Mouse (Mus musculus) stomach, embryonic 14.5 days (tissue): ENCODE data around the gene 4930558C23Rik. TPM values are rescaled to one million over a fixed set of nuclear protein-coding genes. Genes with fewer than 3 reads are reported as not detected.
"Not testable (repeated sequence)": the region's sequence is repeated elsewhere in the genome, so short reads cannot be mapped to it uniquely, and the experiment has no call there.

Source experiments
- ATAC-seq: fragments of 200-750 bp; cut with Nextera tagmentation; 2 replicates; pipeline ENCODE4 v1.8.0; 2017; ENCODE audit warnings: low read depth, moderate TSS enrichment; ENCODE audit not compliant: insufficient number of reproducible peaks, insufficient read depth, low FRiP score
- H3K27ac ChIP-seq: fragments of 300-500 bp; sonication (generic); 2 replicates; pipeline ENCODE4 v1.5.1; 2014; ENCODE audit warnings: mild to moderate bottlenecking, low read length, moderate library complexity, mixed read lengths
- H3K27me3 ChIP-seq: fragments of 300-500 bp; sonication (generic); 2 replicates; pipeline ENCODE4 v1.6.1; 2014; ENCODE audit warnings: low read length, control low read depth, mixed read lengths; ENCODE audit not compliant: control insufficient read depth, insufficient read depth
- H3K36me3 ChIP-seq: fragments of 300-500 bp; sonication (generic); 2 replicates; pipeline ENCODE4 v1.6.1; 2014; ENCODE audit warnings: mild to moderate bottlenecking, control low read depth, low read length, moderate library complexity, mixed read lengths; ENCODE audit not compliant: control insufficient read depth, insufficient read depth
- H3K4me1 ChIP-seq: fragments of 300-500 bp; sonication (generic); 2 replicates; pipeline ENCODE4 v1.6.1; 2014; ENCODE audit warnings: low read length, control low read depth, mixed read lengths; ENCODE audit not compliant: control insufficient read depth, insufficient read depth
- H3K4me2 ChIP-seq: fragments of 300-500 bp; sonication (generic); replicated peaks from 2 replicates; pipeline ENCODE4 v1.6.1; 2014; ENCODE audit warnings: low read depth, low read length, control low read depth
- H3K4me3 ChIP-seq: fragments of 300-500 bp; sonication (generic); 2 replicates; pipeline ENCODE4 v1.5.1; 2014; ENCODE audit warnings: low read depth, low read length, control low read depth
- H3K9ac ChIP-seq: fragments of 300-500 bp; sonication (generic); replicated peaks from 2 replicates; pipeline ENCODE4 v1.6.1; 2014; ENCODE audit warnings: low read depth, mild to moderate bottlenecking, control low read depth, low read length, moderate library complexity, mixed read lengths
- H3K9me3 ChIP-seq: fragments of 300-500 bp; sonication (generic); 2 replicates; pipeline ENCODE4 v1.6.1; 2016; ENCODE audit warnings: low read depth, low read length, control low read depth; ENCODE audit not compliant: control insufficient read depth
- WGBS: fragments of 180-500 bp; shearing (Covaris S2); extraction: QIAGEN DNeasy Blood & Tissue Kit; methylation state at CpG from one replicate; pipeline ENCODE4 v1.1.7; 2014; 5-methylcytosine and 5-hydroxymethylcytosine counted together
- polyA plus RNA-seq: library from polyadenylated mRNA; unstranded; fragments of >200 nt; fragmentation: Nextera tagmentation; extraction: Ambion mirVana; gene quantifications from 2 replicates; pipeline ENCODE4 v1.2.1, GENCODE M21; 2014

Gene 4930558C23Rik
- polyA plus RNA-seq, 1 experiment from 2014 or later, result not detected

DNA sequence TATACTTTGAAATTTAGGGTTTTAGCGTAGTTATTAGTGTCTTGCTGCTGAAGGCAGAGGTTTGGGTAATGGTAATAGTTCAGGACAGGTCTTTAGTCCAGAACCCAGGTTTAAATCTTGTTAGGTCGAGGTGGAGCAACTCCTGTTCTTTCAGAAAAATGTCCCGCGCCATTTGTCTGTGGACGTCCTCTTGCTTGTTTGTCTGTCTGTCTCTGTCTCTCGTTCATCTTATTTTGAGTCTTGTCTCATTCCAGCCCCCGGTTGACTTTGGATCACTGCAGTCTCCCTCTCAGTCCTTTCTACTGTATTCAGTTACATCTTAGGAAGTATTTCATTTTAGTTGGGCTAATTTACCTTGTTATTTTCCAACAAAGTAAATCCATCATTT lies 32.3 kb upstream of the 4930558C23Rik start:
- ATAC-seq, result no peak
- 1% methylated on average over 7 of the region's 7 CpGs for WGBS
- peak overlapping the region; percentile 66; the same call in 1 of the 2 replicates for H3K27ac ChIP-seq

DNA sequence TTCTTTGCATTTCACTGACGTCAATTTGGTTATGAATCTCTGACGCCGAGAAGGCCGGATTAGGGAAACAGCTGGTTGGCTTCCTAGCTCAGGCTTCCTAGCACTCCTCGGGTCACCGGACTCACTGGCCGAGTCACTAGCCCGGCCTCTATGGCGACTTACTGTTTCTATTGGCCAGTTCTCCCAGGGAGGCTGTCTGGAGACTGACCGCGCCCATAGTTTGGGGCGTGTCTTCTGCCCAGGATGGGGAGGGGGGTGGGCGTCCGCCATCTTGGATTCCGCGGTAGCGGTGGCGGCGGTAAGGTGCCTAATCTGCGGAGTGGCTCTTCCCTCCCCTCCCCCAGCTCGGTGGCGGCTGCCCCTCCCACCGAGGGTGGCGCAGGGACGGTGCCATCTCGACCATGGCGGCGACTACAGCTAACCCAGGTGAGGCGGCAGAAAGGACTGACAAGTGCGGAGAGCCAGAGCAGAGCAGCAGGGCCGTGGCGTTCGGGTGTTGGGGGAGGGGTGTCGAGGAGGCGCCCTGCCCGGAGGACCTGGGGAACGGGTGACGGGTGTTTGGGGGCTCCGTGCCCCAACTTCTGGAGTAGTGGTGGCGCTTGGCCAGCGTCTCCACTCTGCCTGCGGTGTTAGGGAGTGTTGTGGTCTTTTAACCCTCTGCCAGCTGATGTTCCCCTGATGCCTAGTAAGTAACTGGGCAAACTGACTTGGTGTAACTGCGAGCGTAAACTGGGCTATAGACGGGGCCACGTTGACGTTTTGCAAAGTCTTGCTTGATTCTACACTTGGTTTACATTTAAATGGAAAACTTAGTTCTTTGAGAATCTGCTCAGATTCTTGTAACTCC lies 31.7 kb upstream of the 4930558C23Rik start, which contains the start of gene Arnt:
TSS of gene Arnt (plus strand) at position 253 of the 847 bp plus-strand sequence.
- no peaks in the 10 kb centered on the region for H3K27me3 ChIP-seq
- peak within 1 kb of the TSS; percentile 81 for H3K9ac ChIP-seq
- WGBS, result under 1% methylated on average over 47 of the region's 47 CpGs
- H3K4me1 ChIP-seq, result peaks cover 4% of the 10 kb centered on the region; the same call in 1 of the 2 replicates
- peaks cover 17% of the 10 kb centered on the region; the same call in 1 of the 2 replicates for H3K36me3 ChIP-seq
- H3K4me3 ChIP-seq, result peak within 1 kb of the TSS; percentile 84
- peak; percentile 100 for ATAC-seq
- peak within 1 kb of the TSS; percentile 66 for H3K27ac ChIP-seq
- H3K9me3 ChIP-seq, result no peaks in the 10 kb centered on the region
- H3K4me2 ChIP-seq, result peak within 1 kb of the TSS; percentile 79

More for the DNA sequence above, 32.3 kb upstream of the 4930558C23Rik start:
- Histone ChIP-seq H3K4me3 (peak overlapping the region; percentile 84), H3K9ac (peak overlapping the region; percentile 81), H3K36me3 (peaks cover 18% of the 10 kb centered on the region; the same call in 1 of the 2 replicates), H3K27me3 (no peaks in the 10 kb centered on the region), H3K4me1 (peaks cover 4% of the 10 kb centered on the region; the same call in 1 of the 2 replicates), H3K4me2 (peak overlapping the region; percentile 79), H3K9me3 (no peaks in the 10 kb centered on the region)

DNA sequence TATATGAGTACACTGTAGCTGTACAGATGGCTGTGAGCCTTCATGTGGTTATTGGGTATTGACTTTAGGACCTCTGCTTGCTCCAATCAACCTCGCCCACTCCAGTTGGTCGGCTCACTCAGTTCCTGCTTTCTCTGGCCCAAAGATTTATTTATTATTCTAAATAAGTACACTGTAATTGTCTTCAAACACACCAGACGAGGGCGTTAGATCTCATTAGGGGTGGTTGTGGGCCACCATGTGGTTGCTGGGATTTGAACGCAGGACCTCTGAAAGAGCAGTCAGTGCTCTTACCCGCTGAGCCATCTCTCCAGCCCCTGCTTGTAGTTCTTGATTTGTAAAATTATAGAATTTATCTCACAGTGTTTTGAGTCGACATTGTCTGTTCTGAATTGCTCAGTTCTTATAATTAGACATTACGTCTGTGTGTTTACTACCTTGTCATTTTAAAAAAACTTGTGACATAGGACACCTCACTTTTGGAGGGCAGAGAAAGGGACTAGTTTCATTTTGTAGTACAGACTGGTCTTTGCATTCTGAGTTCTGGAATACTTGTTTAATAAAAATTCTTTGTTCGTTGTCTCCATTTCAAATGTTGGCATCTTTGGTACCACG lies 30.8 kb upstream of the 4930558C23Rik start:
- Histone ChIP-seq H3K4me3 (peak overlapping the region; percentile 84), H3K4me2 (peak overlapping the region; percentile 27), H3K9me3 (no peaks in the 10 kb centered on the region), H3K4me1 (peaks cover 4% of the 10 kb centered on the region; the same call in 1 of the 2 replicates), H3K9ac (no peak overlapping the region), H3K27me3 (no peaks in the 10 kb centered on the region), H3K27ac (no peak overlapping the region), H3K36me3 (peaks cover 10% of the 10 kb centered on the region; the same call in 1 of the 2 replicates)
- whole genome bisulfite sequencing, result 75% methylated on average over 10 of the region's 10 CpGs
- no peak for ATAC-seq

DNA sequence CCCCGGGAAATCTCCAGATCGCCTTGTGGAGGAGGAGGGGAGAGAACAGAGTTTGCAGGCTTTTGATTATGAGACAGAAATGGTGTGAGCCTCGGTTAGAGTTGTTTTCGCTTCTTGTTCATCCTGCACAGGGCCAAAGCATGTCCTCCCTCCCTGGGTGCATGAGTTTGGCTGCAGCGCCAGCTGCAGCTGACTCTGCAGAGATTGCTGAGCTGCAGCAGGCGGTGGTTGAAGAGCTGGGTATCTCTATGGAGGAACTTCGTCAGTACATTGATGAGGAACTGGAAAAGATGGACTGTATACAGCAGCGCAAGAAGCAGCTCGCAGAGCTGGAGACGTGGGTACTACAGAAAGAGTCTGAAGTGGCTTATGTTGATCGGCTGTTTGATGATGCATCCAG lies 25.8 kb upstream of the 4930558C23Rik start:
- not testable (repeated sequence) for H3K36me3 ChIP-seq, H3K4me3 ChIP-seq, ATAC-seq

DNA sequence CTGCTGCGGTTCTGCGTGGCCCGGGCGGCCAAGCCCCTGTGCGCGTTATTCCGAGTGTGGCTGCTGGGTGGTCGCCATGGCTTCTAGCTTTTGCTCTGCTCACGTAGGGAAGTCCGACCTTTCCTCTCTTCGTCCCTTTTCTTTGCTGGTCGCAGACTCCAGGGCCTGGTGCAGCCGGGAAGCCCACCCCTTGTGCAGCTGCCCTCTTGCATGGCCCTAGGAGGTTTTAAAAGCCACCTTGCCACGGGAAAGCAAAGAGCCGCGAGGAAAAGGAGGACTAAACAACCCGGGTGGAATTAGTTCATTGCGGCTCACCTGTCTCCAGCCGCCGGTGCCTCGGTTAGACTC lies 25.2 kb upstream of the 4930558C23Rik start:
- not testable (repeated sequence) for H3K27ac ChIP-seq, H3K9ac ChIP-seq, H3K9me3 ChIP-seq, ATAC-seq, H3K4me1 ChIP-seq, H3K27me3 ChIP-seq, H3K36me3 ChIP-seq
- Histone ChIP-seq H3K4me2 (peak overlapping the region; percentile 41), H3K4me3 (peak overlapping the region; percentile 22; the same call in 1 of the 2 replicates)
- WGBS, result 16% methylated on average over 14 of the region's 21 CpGs

More for the DNA sequence above, 25.8 kb upstream of the 4930558C23Rik start:
- H3K9me3 ChIP-seq, H3K27ac ChIP-seq, H3K9ac ChIP-seq, H3K4me2 ChIP-seq, H3K27me3 ChIP-seq, H3K4me1 ChIP-seq: not testable (repeated sequence)
- 84% methylated on average over 3 of the region's 11 CpGs for WGBS

DNA sequence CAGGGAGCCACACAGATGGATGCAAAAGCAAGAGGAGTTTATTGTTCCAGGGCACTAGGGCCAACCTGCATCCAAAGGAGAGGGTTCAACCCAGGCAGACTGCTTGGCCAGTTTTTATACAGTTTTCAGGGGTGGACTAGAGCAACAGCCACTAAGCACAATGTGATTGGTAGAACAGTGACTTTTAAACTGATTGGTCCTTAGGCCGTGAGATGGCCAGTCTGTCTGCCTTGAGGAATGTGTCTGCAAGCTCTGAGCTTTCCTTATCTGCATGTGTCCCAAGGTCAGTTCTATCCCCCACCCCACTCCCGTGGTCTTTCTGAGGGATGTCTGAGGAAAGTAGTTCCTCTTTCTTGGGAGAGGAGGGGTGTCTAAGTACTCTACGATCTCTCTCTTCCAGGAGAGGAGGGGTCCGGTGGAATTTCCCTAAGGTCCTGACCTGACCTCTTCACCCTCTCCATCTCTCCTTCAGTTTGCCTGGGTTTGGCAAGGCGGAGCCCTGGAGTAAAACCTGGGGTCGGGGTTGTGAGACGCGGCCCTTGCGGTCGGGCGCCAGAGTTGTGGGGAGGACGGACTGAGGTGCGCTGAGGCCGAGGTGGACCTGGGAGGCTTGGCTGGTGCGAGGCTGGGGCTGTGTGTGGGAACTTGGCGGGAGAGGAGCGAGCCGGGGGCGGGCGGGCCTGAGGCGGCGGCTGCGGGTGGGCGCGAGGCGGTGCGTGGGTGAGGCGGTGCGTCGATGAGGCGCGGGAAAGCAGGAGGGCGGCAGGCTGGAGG lies 24.7 kb upstream of the 4930558C23Rik start:
- H3K4me1 ChIP-seq, H3K9ac ChIP-seq, H3K27ac ChIP-seq, H3K27me3 ChIP-seq, H3K36me3 ChIP-seq, H3K9me3 ChIP-seq: not testable (repeated sequence)
- whole genome bisulfite sequencing, result 26% methylated on average over 13 of the region's 33 CpGs
- H3K4me3 ChIP-seq, result peak overlapping the region; percentile 22; the same call in 1 of the 2 replicates
- peak overlapping the region; percentile 41 for H3K4me2 ChIP-seq
- peak; percentile 61; the same call in 1 of the 2 replicates for ATAC-seq

DNA sequence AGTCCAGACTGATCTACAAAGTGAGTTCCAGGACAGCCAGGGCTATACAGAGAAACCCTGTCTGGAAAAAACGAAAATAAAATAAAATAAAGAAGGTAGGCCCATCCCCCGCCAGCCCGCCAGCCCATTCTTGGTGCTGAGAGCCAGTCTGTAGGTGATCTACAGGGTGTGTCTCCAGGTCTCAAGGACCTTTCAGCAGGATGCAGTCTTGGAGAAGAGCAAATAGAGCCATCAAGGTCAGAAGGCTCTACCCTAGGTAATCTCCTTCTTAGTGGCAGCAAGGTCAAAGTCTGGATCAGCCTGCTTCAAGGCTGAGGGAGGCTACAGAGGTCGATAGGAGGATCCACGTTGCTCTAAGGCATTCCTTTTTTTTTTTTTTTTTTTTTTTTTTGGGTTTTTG lies 23.8 kb upstream of the 4930558C23Rik start:
- not testable (repeated sequence) for H3K4me1 ChIP-seq, ATAC-seq, H3K27me3 ChIP-seq, H3K27ac ChIP-seq, H3K4me2 ChIP-seq, H3K9ac ChIP-seq, H3K9me3 ChIP-seq, H3K36me3 ChIP-seq, H3K4me3 ChIP-seq
- WGBS, result 89% methylated on average over 5 of the region's 5 CpGs

DNA sequence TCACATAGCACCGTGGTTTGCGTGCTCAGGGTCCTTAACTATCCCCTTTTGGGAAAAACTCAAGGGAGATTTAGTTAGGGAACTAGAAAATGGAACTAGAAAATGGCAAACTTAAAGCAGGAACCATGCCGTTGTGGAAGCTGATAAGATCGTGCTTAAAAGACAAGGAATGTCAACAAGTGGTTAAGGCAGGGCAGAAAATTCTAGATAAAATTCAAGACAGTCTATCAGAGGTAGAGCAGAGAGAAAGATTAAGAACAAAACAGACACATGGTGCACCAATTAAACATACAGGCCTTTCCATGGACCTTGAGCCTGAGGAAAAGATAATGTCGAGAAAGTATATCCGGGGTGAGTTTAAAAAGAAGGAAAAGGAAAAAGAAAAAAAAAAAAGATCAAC lies 15.2 kb upstream of the 4930558C23Rik start:
- Histone ChIP-seq H3K4me1 (no peaks in the 10 kb centered on the region), H3K4me3 (no peak overlapping the region), H3K27ac (no peak overlapping the region), H3K4me2 (no peak overlapping the region), H3K9ac (no peak overlapping the region), H3K27me3 (no peaks in the 10 kb centered on the region), H3K9me3 (peaks cover 3% of the 10 kb centered on the region; the same call in 1 of the 2 replicates), H3K36me3 (no peaks in the 10 kb centered on the region)
- ATAC-seq, result no peak
- WGBS, result 89% methylated on average over 6 of the region's 6 CpGs
